Mouse (Mus musculus): Measurements from ENCODE around the gene Vmn1r210.
"Not testable (repeated sequence)": the region's sequence is repeated elsewhere in the genome, so short reads cannot be mapped to it uniquely, and the experiment has no call there.

GRCm38 (mm10) chr13:22777300-22777699, 53.8 kb downstream of the Vmn1r210 start, which contains the start of gene Vmn1r208:
- TF ChIP-seq USF1 (IDR thresholded peaks at IDR 0.05; ENCODE audit: low read depth); TCF12 (IDR thresholded peaks at IDR 0.05; ENCODE audit: insufficient read depth, poor library complexity, severe bottlenecking); POLR2A (IDR thresholded peaks at IDR 0.05; ENCODE audit: insufficient read length, low read depth); SRF (IDR thresholded peaks at IDR 0.05; ENCODE audit: control insufficient read depth, insufficient read length, low read depth); POLR2AphosphoS2 (IDR thresholded peaks at IDR 0.05; ENCODE audit: insufficient read length, low read depth); TCF3 (IDR thresholded peaks at IDR 0.05; ENCODE audit: insufficient read length, low read depth); MYOG (IDR thresholded peaks at IDR 0.05; ENCODE audit: control insufficient read depth in 1 of 3, insufficient read depth in 1 of 3, insufficient read length in 2 of 3, low read depth in 2 of 3): not testable (repeated sequence)
